Mouse (Mus musculus): ENCODE results near the gene Inpp5b. TPM values are rescaled to one million over a fixed set of nuclear protein-coding genes. Genes with fewer than 3 reads are reported as not detected.

Gene Inpp5b
- polyA plus RNA-seq, 1 experiment from 2014 or later = 30.4 TPM

GRCm38 (mm10) chr4:124714545-124715481 lies 26.8 kb upstream of the Inpp5b start, which contains the start of gene Sf3a3:
Gene Sf3a3, plus strand, starts transcription at chr4:124714776.
- Histone ChIP-seq H3K27ac (peak within 1 kb of the TSS; percentile 74), H3K27me3 (peaks cover 10% of the 10 kb centered on the region), H3K9me3 (no peaks in the 10 kb centered on the region), H3K9ac (replicated peaks) (peak within 1 kb of the TSS; percentile 93), H3K4me1 (replicated peaks) (peaks cover 25% of the 10 kb centered on the region), H3K4me2 (replicated peaks) (peak within 1 kb of the TSS; percentile 96), H3K4me3 (replicated peaks) (peak within 1 kb of the TSS; percentile 99), H3K36me3 (peaks cover 32% of the 10 kb centered on the region)
- under 1% methylated on average over 57 of the region's 57 CpGs for WGBS
- ATAC-seq = peak; percentile 95

DNA sequence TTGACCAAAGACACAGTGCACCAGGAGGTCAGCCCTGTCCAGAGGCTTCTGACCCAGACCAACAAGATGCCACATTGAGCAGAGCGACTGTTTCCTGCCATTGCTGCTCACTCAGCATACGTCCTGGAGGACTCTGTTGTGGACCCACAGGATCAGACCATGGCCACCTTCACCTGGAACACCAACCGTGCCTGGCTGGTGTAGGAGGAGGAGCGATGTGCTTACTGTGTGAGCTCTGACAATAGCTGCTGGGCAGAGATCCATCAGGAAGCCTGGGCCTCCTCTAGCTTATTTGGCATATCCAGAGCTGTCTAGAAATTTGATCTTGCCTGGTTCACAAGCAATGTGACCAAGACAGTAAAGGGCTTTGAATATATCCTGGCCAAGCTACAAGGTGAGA lies 22.5 kb upstream of the Inpp5b start:
- no peak overlapping the region for H3K27ac ChIP-seq
- H3K9me3 ChIP-seq = no peaks in the 10 kb centered on the region
- 95% methylated on average over 4 of the region's 4 CpGs for WGBS
- H3K4me3 ChIP-seq (replicated peaks) = no peak overlapping the region
- H3K27me3 ChIP-seq = no peaks in the 10 kb centered on the region
- H3K4me2 ChIP-seq (replicated peaks) = no peak overlapping the region
- H3K4me1 ChIP-seq (replicated peaks) = peaks cover 17% of the 10 kb centered on the region
- ATAC-seq = no peak
- peaks cover 75% of the 10 kb centered on the region for H3K36me3 ChIP-seq
- H3K9ac ChIP-seq (replicated peaks) = no peak overlapping the region

GRCm38 (mm10) chr4:124726121-124726520 lies 15.5 kb upstream of the Inpp5b start:
- H3K9me3 ChIP-seq = no peaks in the 10 kb centered on the region
- H3K4me2 ChIP-seq (replicated peaks) = no peak overlapping the region
- no peaks in the 10 kb centered on the region for H3K4me1 ChIP-seq (replicated peaks)
- no peak for ATAC-seq
- H3K4me3 ChIP-seq (replicated peaks) = no peak overlapping the region
- no peaks in the 10 kb centered on the region for H3K27me3 ChIP-seq
- H3K27ac ChIP-seq = no peak overlapping the region
- H3K9ac ChIP-seq (replicated peaks) = no peak overlapping the region
- WGBS = 82% methylated on average over 6 of the region's 6 CpGs
- H3K36me3 ChIP-seq = peaks cover 99% of the 10 kb centered on the region

DNA sequence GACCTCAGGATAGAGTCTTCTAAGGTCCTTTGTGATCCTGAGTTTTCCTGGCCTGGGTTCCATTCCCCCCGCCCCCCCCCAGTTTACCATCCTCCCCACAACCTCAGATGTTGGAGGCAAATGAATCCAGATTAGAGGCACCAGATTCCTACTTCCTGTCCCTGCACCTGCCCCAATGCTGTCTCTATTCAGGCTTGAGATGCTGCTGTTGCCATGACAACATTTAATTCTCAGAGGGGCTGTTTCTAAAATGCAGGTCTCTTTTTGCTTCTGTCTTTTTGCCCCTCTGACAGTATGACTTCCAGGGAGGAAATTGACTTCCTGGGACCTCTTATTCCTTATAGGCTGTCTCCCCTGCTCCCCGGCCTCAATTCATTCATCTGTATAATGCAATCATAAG lies 4.7 kb upstream of the Inpp5b start:
- 39% methylated on average over 2 of the region's 2 CpGs for WGBS
- no peak for ATAC-seq
- no peak overlapping the region for H3K9ac ChIP-seq (replicated peaks)

DNA sequence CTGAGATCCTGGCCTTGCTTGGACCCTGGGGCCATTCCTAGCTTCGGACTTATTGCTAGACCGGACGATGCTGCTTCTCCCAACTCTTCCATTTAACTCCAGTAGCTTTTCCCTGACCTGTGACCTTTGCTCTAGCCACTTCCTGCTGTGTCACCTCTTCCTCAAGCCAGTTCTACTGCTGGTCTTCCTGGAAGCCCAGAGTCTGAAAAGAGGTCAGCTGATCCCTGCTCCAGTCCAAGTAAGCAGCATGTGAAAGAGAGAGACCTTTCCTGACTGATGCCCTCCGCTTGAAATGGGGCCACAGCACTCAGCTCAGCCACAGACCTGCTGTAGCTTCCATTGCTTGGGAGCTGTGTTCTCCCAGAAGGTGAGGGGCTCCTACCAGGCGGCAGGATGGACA lies 4.2 kb upstream of the Inpp5b start:
- H3K4me1 ChIP-seq (replicated peaks) = peaks cover 23% of the 10 kb centered on the region
- no peak for ATAC-seq
- H3K27ac ChIP-seq = 0 out of 2 replicates have a peak overlapping the region, but pooled peaks have one; percentile 3
- H3K9ac ChIP-seq (replicated peaks) = no peak overlapping the region
- no peaks in the 10 kb centered on the region for H3K9me3 ChIP-seq
- WGBS = 74% methylated on average over 5 of the region's 5 CpGs
- no peak overlapping the region for H3K4me3 ChIP-seq (replicated peaks)
- H3K27me3 ChIP-seq = no peaks in the 10 kb centered on the region
- peaks cover 14% of the 10 kb centered on the region for H3K36me3 ChIP-seq
- H3K4me2 ChIP-seq (replicated peaks) = no peak overlapping the region

More for the DNA sequence above, 4.7 kb upstream of the Inpp5b start:
- H3K27ac ChIP-seq = 0 out of 2 replicates have a peak overlapping the region, but pooled peaks have one; percentile 3
- H3K36me3 ChIP-seq = peaks cover 19% of the 10 kb centered on the region
- no peaks in the 10 kb centered on the region for H3K27me3 ChIP-seq
- no peak overlapping the region for H3K4me2 ChIP-seq (replicated peaks)
- H3K4me3 ChIP-seq (replicated peaks) = no peak overlapping the region
- H3K4me1 ChIP-seq (replicated peaks) = peaks cover 18% of the 10 kb centered on the region
- no peaks in the 10 kb centered on the region for H3K9me3 ChIP-seq

- Histone ChIP-seq H3K9me3 (no peaks in the 10 kb centered on the region), H3K4me3 (replicated peaks) (no peak overlapping the region), H3K4me2 (replicated peaks) (no peak overlapping the region), H3K9ac (replicated peaks) (no peak overlapping the region), H3K27ac (no peak overlapping the region), H3K4me1 (replicated peaks) (peaks cover 27% of the 10 kb centered on the region), H3K27me3 (no peaks in the 10 kb centered on the region), H3K36me3 (peaks cover 9% of the 10 kb centered on the region)
- no peak for ATAC-seq
- 54% methylated on average over 4 of the region's 4 CpGs for WGBS
Observed at GRCm38 (mm10) chr4:124738013-124738412, 3.6 kb upstream of the Inpp5b start.

DNA sequence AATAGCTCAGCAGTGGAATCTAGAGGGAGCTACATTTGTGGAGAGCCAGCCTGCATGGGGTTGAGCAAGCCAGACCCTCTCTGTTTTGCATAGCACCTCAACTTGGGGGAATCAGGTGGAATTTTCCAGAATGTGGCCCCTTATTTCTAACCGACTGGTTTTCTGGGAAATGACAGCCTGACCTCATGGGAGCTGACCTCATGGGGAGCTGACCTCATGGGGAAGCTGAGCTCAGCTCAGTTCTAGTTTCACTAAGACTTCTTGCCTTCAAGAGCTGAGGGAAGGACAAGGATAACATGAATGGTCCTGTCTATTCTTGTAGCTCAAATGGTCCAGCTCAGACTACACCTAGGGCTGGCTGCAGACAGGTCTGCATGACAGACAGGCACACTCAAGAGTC lies 2.9 kb upstream of the Inpp5b start:
- H3K4me2 ChIP-seq (replicated peaks) = no peak overlapping the region
- no peak overlapping the region for H3K4me3 ChIP-seq (replicated peaks)
- no peak overlapping the region for H3K9ac ChIP-seq (replicated peaks)
- 82% methylated on average over 1 of the region's 1 CpGs for WGBS
- no peak for ATAC-seq
- no peaks in the 10 kb centered on the region for H3K27me3 ChIP-seq
- H3K27ac ChIP-seq = no peak overlapping the region
- H3K36me3 ChIP-seq = peaks cover 4% of the 10 kb centered on the region; the same call in 1 of the 2 replicates
- H3K9me3 ChIP-seq = no peaks in the 10 kb centered on the region
- peaks cover 27% of the 10 kb centered on the region for H3K4me1 ChIP-seq (replicated peaks)

- ATAC-seq = no peak
- Histone ChIP-seq H3K27me3 (no peaks in the 10 kb centered on the region), H3K4me2 (replicated peaks) (no peak overlapping the region), H3K9me3 (no peaks in the 10 kb centered on the region), H3K4me3 (replicated peaks) (no peak overlapping the region), H3K27ac (no peak overlapping the region), H3K4me1 (replicated peaks) (peaks cover 15% of the 10 kb centered on the region), H3K9ac (replicated peaks) (peak overlapping the region; percentile 79; the same call in 1 of the 2 replicates), H3K36me3 (peaks cover 27% of the 10 kb centered on the region)
- WGBS = 86% methylated on average over 11 of the region's 11 CpGs
Observed at GRCm38 (mm10) chr4:124742839-124743238, 1.2 kb downstream of the Inpp5b start.

GRCm38 (mm10) chr4:124746577-124746976 lies 4.9 kb downstream of the Inpp5b start:
- H3K4me1 ChIP-seq (replicated peaks) = peaks cover 16% of the 10 kb centered on the region
- H3K9me3 ChIP-seq = no peaks in the 10 kb centered on the region
- peaks cover 10% of the 10 kb centered on the region; the same call in 1 of the 2 replicates for H3K27me3 ChIP-seq
- no peak for ATAC-seq
- no peak overlapping the region for H3K4me2 ChIP-seq (replicated peaks)
- no peak overlapping the region for H3K9ac ChIP-seq (replicated peaks)
- 82% methylated on average over 7 of the region's 7 CpGs for WGBS
- peaks cover 32% of the 10 kb centered on the region for H3K36me3 ChIP-seq
- no peak overlapping the region for H3K27ac ChIP-seq
- H3K4me3 ChIP-seq (replicated peaks) = no peak overlapping the region

DNA sequence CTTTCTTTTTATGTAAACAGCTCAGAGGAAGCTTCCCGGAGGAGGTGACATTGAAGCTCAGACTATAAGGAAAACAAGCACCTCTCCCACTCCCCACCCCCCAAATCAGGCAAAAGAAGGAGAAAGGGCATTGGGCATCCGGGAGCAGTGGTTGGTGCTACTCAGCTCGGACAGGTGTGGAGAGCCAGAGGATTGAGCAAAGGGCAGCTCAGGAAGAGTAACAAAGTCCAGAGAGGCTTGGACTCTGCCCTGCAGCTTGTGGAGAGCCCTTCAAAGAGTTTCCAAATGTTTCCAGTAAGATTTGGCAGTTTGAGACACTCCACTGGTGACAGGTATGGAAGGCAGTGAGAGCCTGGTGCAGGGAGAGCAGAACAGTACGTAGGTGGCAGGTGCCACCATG lies 6.2 kb downstream of the Inpp5b start:
- Histone ChIP-seq H3K9ac (replicated peaks) (no peak overlapping the region), H3K36me3 (peaks cover 32% of the 10 kb centered on the region), H3K4me3 (replicated peaks) (no peak overlapping the region), H3K27me3 (peaks cover 12% of the 10 kb centered on the region; the same call in 1 of the 2 replicates), H3K27ac (no peak overlapping the region), H3K4me2 (replicated peaks) (no peak overlapping the region), H3K4me1 (replicated peaks) (peaks cover 17% of the 10 kb centered on the region), H3K9me3 (no peaks in the 10 kb centered on the region)
- WGBS = 58% methylated on average over 4 of the region's 4 CpGs
- ATAC-seq = no peak

GRCm38 (mm10) chr4:124751300-124752250 lies 9.9 kb downstream of the Inpp5b start:
- no peaks in the 10 kb centered on the region for H3K9me3 ChIP-seq
- peak; percentile 100 for ATAC-seq
- H3K4me3 ChIP-seq (replicated peaks) = peak overlapping the region; percentile 75
- peaks cover 12% of the 10 kb centered on the region for H3K36me3 ChIP-seq
- WGBS = under 1% methylated on average over 75 of the region's 75 CpGs
- peak overlapping the region; percentile 97 for H3K4me2 ChIP-seq (replicated peaks)
- peak overlapping the region; percentile 81 for H3K9ac ChIP-seq (replicated peaks)
- H3K4me1 ChIP-seq (replicated peaks) = peaks cover 16% of the 10 kb centered on the region
- no peak overlapping the region for H3K27ac ChIP-seq
- peaks cover 12% of the 10 kb centered on the region; the same call in 1 of the 2 replicates for H3K27me3 ChIP-seq
